Mouse (Mus musculus) small intestine, adult 2 months (tissue): ENCODE results near the gene Rasa3. TPM values are rescaled to one million over a fixed set of nuclear protein-coding genes. Genes with fewer than 3 reads are reported as not detected.

Experiments
- H3K27ac ChIP-seq: fragments of 200-500 bp; 2 replicates; pipeline ENCODE4 v1.5.1; 2012; ENCODE audit warnings: low read depth, low read length, control low read depth, inconsistent platforms; ENCODE audit not compliant: insufficient read depth
- H3K27me3 ChIP-seq: fragments of 200-500 bp; 2 replicates; pipeline ENCODE4 v1.6.1; 2012; ENCODE audit warnings: mild to moderate bottlenecking, moderate library complexity, low read length, inconsistent platforms; ENCODE audit not compliant: control insufficient read depth, insufficient read depth
- H3K36me3 ChIP-seq: fragments of 200-500 bp; 2 replicates; pipeline ENCODE4 v1.6.1; 2012; ENCODE audit warnings: mild to moderate bottlenecking, low read length, control low read depth, inconsistent platforms; ENCODE audit not compliant: control insufficient read depth, insufficient read depth
- H3K4me1 ChIP-seq: fragments of 200-500 bp; 2 replicates; pipeline ENCODE4 v1.6.1; 2012; ENCODE audit warnings: low read length, inconsistent platforms, mixed read lengths; ENCODE audit not compliant: control insufficient read depth, insufficient read depth, insufficient read length
- H3K4me3 ChIP-seq: fragments of 200-500 bp; 2 replicates; pipeline ENCODE4 v1.5.1; 2012; ENCODE audit warnings: low read depth, mild to moderate bottlenecking, control low read depth, inconsistent platforms, low read length, moderate library complexity
- CTCF ChIP-seq: fragments of 200-500 bp; IDR thresholded peaks from 2 replicates; pipeline ENCODE4 v1.5.1; 2012; ENCODE audit warnings: low read depth, mild to moderate bottlenecking, control low read depth, inconsistent platforms, low read length, moderate library complexity, mixed read lengths; ENCODE audit not compliant: insufficient replicate concordance, insufficient read length; ENCODE audit errors: extremely low read depth
- POLR2A ChIP-seq: fragments of 200-500 bp; IDR thresholded peaks from 2 replicates; pipeline ENCODE4 v1.6.1; 2012; ENCODE audit warnings: low read depth, mild to moderate bottlenecking, control low read depth, inconsistent platforms, low read length, moderate library complexity
- WGBS: fragments of 180-500 bp; shearing (Covaris S2); methylation state at CpG from one replicate; pipeline ENCODE4 v1.1.7; 2018; 5-methylcytosine and 5-hydroxymethylcytosine counted together
- polyA plus RNA-seq: library from polyadenylated mRNA; depleted of rRNA; stranded (reverse); fragments of >200 nt; gene quantifications from 2 replicates; pipeline ENCODE4 v1.2.3, GENCODE M21; 2012

Gene Rasa3
- polyA plus RNA-seq, 1 experiment = 13.1 TPM

GRCm38 (mm10) chr8:13616831-13617505 lies 60.4 kb downstream of the Rasa3 start:
- WGBS = 83% methylated on average over 17 of the region's 17 CpGs
- H3K36me3 ChIP-seq = peaks cover 7% of the 10 kb centered on the region
- H3K4me3 ChIP-seq = no peak overlapping the region
- TF ChIP-seq POLR2A = no peak
- no peak for TF ChIP-seq CTCF
- peak overlapping the region; percentile 10; the same call in 1 of the 2 replicates for H3K27ac ChIP-seq
- H3K27me3 ChIP-seq = no peaks in the 10 kb centered on the region
- peaks cover 2% of the 10 kb centered on the region; the same call in 1 of the 2 replicates for H3K4me1 ChIP-seq

DNA sequence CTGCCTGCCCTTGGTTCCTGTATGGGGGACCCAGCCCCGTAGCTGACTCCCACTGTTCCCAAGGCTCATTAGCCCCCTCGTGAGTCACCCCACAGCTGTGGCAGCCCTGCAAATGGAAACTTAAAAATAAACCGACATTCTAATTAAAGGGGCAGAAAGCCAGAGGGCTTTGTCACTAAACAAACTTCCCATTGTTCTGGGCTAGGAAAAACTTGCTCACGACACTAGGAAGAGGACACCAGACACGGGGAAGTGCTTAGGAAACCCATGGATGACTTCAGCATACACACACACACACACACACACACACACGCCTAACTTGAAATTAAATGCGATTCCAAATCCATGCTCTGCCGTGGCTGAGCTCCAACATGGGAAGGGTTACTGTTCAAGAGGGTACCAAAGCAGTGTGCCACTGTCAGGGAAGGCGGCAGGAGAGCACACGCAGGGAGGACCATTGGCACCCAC lies 62.4 kb downstream of the Rasa3 start:
- peaks cover 7% of the 10 kb centered on the region for H3K36me3 ChIP-seq
- no peak overlapping the region for H3K4me3 ChIP-seq
- H3K27ac ChIP-seq = no peak overlapping the region
- peaks cover under 1% of the 10 kb centered on the region; the same call in 1 of the 2 replicates for H3K4me1 ChIP-seq
- WGBS = 70% methylated on average over 10 of the region's 10 CpGs
- no peaks in the 10 kb centered on the region for H3K27me3 ChIP-seq
- TF ChIP-seq POLR2A = no peak
- TF ChIP-seq CTCF = no peak

GRCm38 (mm10) chr8:13614136-13614535 lies 63.3 kb downstream of the Rasa3 start:
- Histone ChIP-seq H3K4me1 (peaks cover 7% of the 10 kb centered on the region; the same call in 1 of the 2 replicates), H3K27ac (no peak overlapping the region), H3K4me3 (no peak overlapping the region), H3K36me3 (peaks cover 9% of the 10 kb centered on the region), H3K27me3 (no peaks in the 10 kb centered on the region)
- TF ChIP-seq CTCF (no peak), POLR2A (no peak)
- WGBS = 80% methylated on average over 9 of the region's 9 CpGs

DNA sequence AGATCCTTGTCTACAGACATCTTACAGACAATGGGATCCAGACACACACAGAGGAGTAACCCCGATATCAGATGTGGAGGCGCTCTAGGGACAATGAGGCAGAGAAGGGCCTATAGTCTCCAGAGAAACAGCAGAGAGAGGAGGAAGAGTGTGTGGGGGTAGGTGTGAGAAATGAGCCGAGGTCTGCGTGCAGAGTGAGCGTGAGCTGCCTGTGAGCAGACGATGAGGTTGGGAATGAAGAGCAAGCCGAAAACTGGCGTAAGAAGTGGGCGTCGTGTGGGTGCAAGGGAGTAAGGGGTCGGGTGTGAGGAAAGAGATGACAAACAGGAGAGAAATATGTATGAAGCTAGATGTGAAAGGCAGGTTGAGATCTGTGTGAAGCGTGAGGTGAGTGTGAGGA lies 65.7 kb downstream of the Rasa3 start:
- Histone ChIP-seq H3K27me3 (no peaks in the 10 kb centered on the region), H3K4me1 (peaks cover 7% of the 10 kb centered on the region; the same call in 1 of the 2 replicates), H3K36me3 (peaks cover 13% of the 10 kb centered on the region), H3K4me3 (no peak overlapping the region), H3K27ac (no peak overlapping the region)
- whole genome bisulfite sequencing = 95% methylated on average over 12 of the region's 12 CpGs
- TF ChIP-seq POLR2A (no peak), CTCF (no peak)

DNA sequence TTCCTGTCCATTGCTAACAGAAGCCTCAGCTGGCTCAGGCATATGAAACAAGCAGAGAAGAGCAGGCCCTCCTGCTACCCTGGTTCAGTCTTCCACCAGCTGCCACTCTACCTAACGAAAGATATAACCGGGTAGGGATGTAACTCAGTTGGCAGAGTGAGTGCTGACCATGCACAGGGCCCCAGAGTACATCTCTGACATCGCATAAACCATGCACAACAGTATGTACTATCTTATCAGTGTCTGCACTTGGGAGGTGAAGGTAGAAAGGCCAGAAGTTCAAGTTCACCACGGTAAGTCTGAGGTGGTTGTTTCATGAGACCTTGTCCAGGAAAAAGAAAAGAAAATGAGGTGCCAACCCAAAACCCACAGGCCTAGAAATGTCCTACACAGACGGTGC lies 67.4 kb downstream of the Rasa3 start:
- 42% methylated on average over 5 of the region's 5 CpGs for WGBS

DNA sequence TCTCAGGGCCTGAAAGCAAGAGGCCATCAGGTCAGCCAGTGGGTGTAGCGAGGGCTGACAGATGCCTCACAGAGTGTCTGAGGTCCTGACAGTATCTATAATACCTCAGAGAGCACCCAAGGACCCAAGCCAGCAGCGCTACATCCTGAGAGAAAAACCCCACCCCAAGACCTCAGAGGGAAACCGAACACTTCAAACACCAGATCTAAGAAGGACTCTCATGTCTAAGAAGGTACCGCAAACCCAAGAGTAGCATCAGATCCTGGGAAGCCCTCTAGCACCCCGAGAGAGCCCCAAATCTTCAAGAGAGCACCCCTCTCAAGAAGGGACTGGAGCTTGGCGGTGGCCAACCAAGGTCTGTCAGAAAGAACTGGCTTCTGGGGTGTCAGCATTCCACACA lies 68.5 kb downstream of the Rasa3 start:
- no peak overlapping the region for H3K4me3 ChIP-seq
- WGBS = 89% methylated on average over 6 of the region's 6 CpGs
- H3K36me3 ChIP-seq = peaks cover 14% of the 10 kb centered on the region
- no peaks in the 10 kb centered on the region for H3K27me3 ChIP-seq
- H3K27ac ChIP-seq = no peak overlapping the region
- H3K4me1 ChIP-seq = peaks cover 16% of the 10 kb centered on the region; the same call in 1 of the 2 replicates
- TF ChIP-seq CTCF = no peak
- TF ChIP-seq POLR2A = no peak

More for the DNA sequence above, 67.4 kb downstream of the Rasa3 start:
- peaks cover 17% of the 10 kb centered on the region for H3K36me3 ChIP-seq
- H3K4me3 ChIP-seq = no peak overlapping the region
- no peak for TF ChIP-seq CTCF
- no peak for TF ChIP-seq POLR2A
- H3K4me1 ChIP-seq = peaks cover 9% of the 10 kb centered on the region; the same call in 1 of the 2 replicates
- H3K27me3 ChIP-seq = no peaks in the 10 kb centered on the region
- H3K27ac ChIP-seq = no peak overlapping the region

- Histone ChIP-seq H3K27ac (no peak overlapping the region), H3K4me1 (peaks cover 20% of the 10 kb centered on the region; the same call in 1 of the 2 replicates), H3K4me3 (no peak overlapping the region), H3K27me3 (no peaks in the 10 kb centered on the region), H3K36me3 (peaks cover 10% of the 10 kb centered on the region; the same call in 1 of the 2 replicates)
- WGBS = 73% methylated on average over 7 of the region's 7 CpGs
- TF ChIP-seq POLR2A (no peak), CTCF (no peak)
Observed at GRCm38 (mm10) chr8:13605920-13606480, 71.4 kb downstream of the Rasa3 start.
